Mouse (Mus musculus): ENCODE measurements around the gene Cmtm6. TPM values are rescaled to one million over a fixed set of nuclear protein-coding genes. Genes with fewer than 3 reads are reported as not detected.

The Cmtm6 gene
- polyA plus RNA-seq, 1 experiment: 76.2 TPM

- WGBS: 81% methylated on average over 11 of the region's 11 CpGs
- Histone ChIP-seq H3K36me3 (ENCODE audit: control insufficient read depth, insufficient read depth, low read length) (no peaks in the 10 kb centered on the region), H3K4me3 (ENCODE audit: control insufficient read depth, insufficient read depth, low read length) (no peak overlapping the region), H3K4me1 (replicated peaks; ENCODE audit: control insufficient read depth, insufficient read depth, low read length) (peaks cover 21% of the 10 kb centered on the region), H3K27me3 (ENCODE audit: control insufficient read depth, insufficient read depth, low read length) (no peaks in the 10 kb centered on the region), H3K27ac (ENCODE audit: control insufficient read depth, insufficient read depth, low read length) (no peak overlapping the region)
- no peak for DNase-seq
- TF ChIP-seq CTCF (IDR thresholded peaks at IDR 0.05; ENCODE audit: borderline replicate concordance, control insufficient read depth, extremely low read depth, insufficient read depth, low read length, poor library complexity) (no peak), POLR2A (IDR thresholded peaks at IDR 0.05; ENCODE audit: control insufficient read depth, extremely low read depth, insufficient read depth, low read length, poor library complexity) (no peak)
Measured at GRCm38 (mm10) chr9:114796473-114797050, 65.6 kb downstream of the Cmtm6 start.

- TF ChIP-seq CTCF (IDR thresholded peaks at IDR 0.05; ENCODE audit: borderline replicate concordance, control insufficient read depth, extremely low read depth, insufficient read depth, low read length, poor library complexity): peak; percentile 95
- TF ChIP-seq POLR2A (IDR thresholded peaks at IDR 0.05; ENCODE audit: control insufficient read depth, extremely low read depth, insufficient read depth, low read length, poor library complexity): no peak
- DNase-seq: peak; percentile 83
- Histone ChIP-seq H3K36me3 (ENCODE audit: control insufficient read depth, insufficient read depth, low read length) (no peaks in the 10 kb centered on the region), H3K4me1 (replicated peaks; ENCODE audit: control insufficient read depth, insufficient read depth, low read length) (peaks cover 18% of the 10 kb centered on the region), H3K27ac (ENCODE audit: control insufficient read depth, insufficient read depth, low read length) (no peak overlapping the region), H3K27me3 (ENCODE audit: control insufficient read depth, insufficient read depth, low read length) (no peaks in the 10 kb centered on the region), H3K4me3 (ENCODE audit: control insufficient read depth, insufficient read depth, low read length) (no peak overlapping the region)
- 61% methylated on average over 11 of the region's 11 CpGs for WGBS
Measured at GRCm38 (mm10) chr9:114797329-114798004, 66.6 kb downstream of the Cmtm6 start.

- TF ChIP-seq POLR2A (IDR thresholded peaks at IDR 0.05; ENCODE audit: control insufficient read depth, extremely low read depth, insufficient read depth, low read length, poor library complexity): no peak
- no peak for TF ChIP-seq CTCF (IDR thresholded peaks at IDR 0.05; ENCODE audit: borderline replicate concordance, control insufficient read depth, extremely low read depth, insufficient read depth, low read length, poor library complexity)
- H3K4me1 ChIP-seq (replicated peaks; ENCODE audit: control insufficient read depth, insufficient read depth, low read length): peaks cover 17% of the 10 kb centered on the region
- H3K36me3 ChIP-seq (ENCODE audit: control insufficient read depth, insufficient read depth, low read length): no peaks in the 10 kb centered on the region
- 90% methylated on average over 6 of the region's 6 CpGs for WGBS
- DNase-seq: no peak
- no peak overlapping the region for H3K27ac ChIP-seq (ENCODE audit: control insufficient read depth, insufficient read depth, low read length)
- H3K27me3 ChIP-seq (ENCODE audit: control insufficient read depth, insufficient read depth, low read length): no peaks in the 10 kb centered on the region
- H3K4me3 ChIP-seq (ENCODE audit: control insufficient read depth, insufficient read depth, low read length): no peak overlapping the region
Measured at GRCm38 (mm10) chr9:114798845-114799244, 67.9 kb downstream of the Cmtm6 start.

Other genes with a start within 250 kb of the Cmtm6 start
- 88.6 and 94.5 TPM in 2 replicates for gene Ccr4, start 226.2 kb upstream of the Cmtm6 start, polyA plus RNA-seq (2012; rRNA removed)
- not detected in 2 replicates for gene C130032M10Rik, start 215.4 kb upstream of the Cmtm6 start, polyA plus RNA-seq (2012; rRNA removed)
- 0.03 TPM in 1 of 2 replicates, not detected in the other for gene Trim71, start 166.7 kb upstream of the Cmtm6 start, polyA plus RNA-seq (2012; rRNA removed)
- 42.6 and 45.2 TPM in 2 replicates for gene Cnot10, start 90.9 kb upstream of the Cmtm6 start, polyA plus RNA-seq (2012; rRNA removed)
- gene Dync1li1, start 42.3 kb upstream of the Cmtm6 start, polyA plus RNA-seq (2012; rRNA removed): 20.8 and 23.5 TPM in 2 replicates
- 781 and 799 TPM in 2 replicates for gene Cmtm7, start 50.7 kb downstream of the Cmtm6 start, polyA plus RNA-seq (2012; rRNA removed)
- gene Cmtm8, start 113.0 kb downstream of the Cmtm6 start, polyA plus RNA-seq (2012; rRNA removed): 11.9 and 15.4 TPM in 2 replicates
- 22.0 TPM in 2 replicates for gene Gpd1l, start 202.9 kb downstream of the Cmtm6 start, polyA plus RNA-seq (2012; rRNA removed)
- gene Osbpl10, start 247.5 kb downstream of the Cmtm6 start, polyA plus RNA-seq (2012; rRNA removed): 10.3 and 11.4 TPM in 2 replicates

All from thymus, adult 2 months (tissue).